Mouse (Mus musculus) heart, adult 2 months (tissue): ENCODE measurements around the gene Casc1. TPM values are rescaled to one million over a fixed set of nuclear protein-coding genes. Genes with fewer than 3 reads are reported as not detected.

Experiments used
- DNase-seq, 2 experiments: peaks; one replicate each; pipeline ENCODE4 v3.0.0; 2021
- H3K27ac ChIP-seq: fragments of 200-600 bp; 2 replicates; pipeline ENCODE4 v1.8.1; 2022
- H3K27me3 ChIP-seq: fragments of 200-500 bp; 2 replicates; pipeline ENCODE4 v1.6.1; 2012; ENCODE audit warnings: mild to moderate bottlenecking, low read length, inconsistent platforms, mixed read lengths; ENCODE audit not compliant: control insufficient read depth, insufficient read depth
- H3K36me3 ChIP-seq: fragments of 200-500 bp; 2 replicates; pipeline ENCODE4 v1.6.1; 2012; ENCODE audit warnings: low read length, inconsistent platforms; ENCODE audit not compliant: control insufficient read depth, insufficient read depth
- H3K4me1 ChIP-seq: fragments of 200-500 bp; 2 replicates; pipeline ENCODE4 v1.6.1; 2011; ENCODE audit warnings: low read length; ENCODE audit not compliant: control insufficient read depth, insufficient read depth
- H3K4me3 ChIP-seq: fragments of 200-600 bp; 2 replicates; pipeline ENCODE4 v1.8.1; 2022
- H3K79me2 ChIP-seq: fragments of 200-500 bp; replicated peaks from 2 replicates; pipeline ENCODE4 v1.6.1; 2012; ENCODE audit warnings: mild to moderate bottlenecking, inconsistent platforms, low read length, moderate library complexity, mixed read lengths; ENCODE audit not compliant: control insufficient read depth, insufficient read depth
- H3K9ac ChIP-seq: fragments of 200-500 bp; 2 replicates; pipeline ENCODE4 v1.6.1; 2012; ENCODE audit warnings: low read depth, mild to moderate bottlenecking, control low read depth, inconsistent platforms, low read length, mixed read lengths
- CTCF ChIP-seq: fragments of 200-600 bp; IDR thresholded peaks from 2 replicates; pipeline ENCODE4 v1.8.1; 2022; ENCODE audit warnings: antibody characterized with exemption, mild to moderate bottlenecking, moderate library complexity
- EP300 ChIP-seq: fragments of 200-500 bp; IDR thresholded peaks from 2 replicates; pipeline ENCODE4 v1.6.1; 2011; ENCODE audit warnings: low read depth, low read length, control low read depth; ENCODE audit not compliant: insufficient read depth
- POLR2A ChIP-seq: fragments of 200-500 bp; IDR thresholded peaks from 2 replicates; pipeline ENCODE4 v1.6.1; 2011; ENCODE audit warnings: mild to moderate bottlenecking, low read depth, low read length, control low read depth; ENCODE audit not compliant: insufficient read depth
- WGBS: fragments of 180-500 bp; shearing (Covaris S2); methylation state at CpG from one replicate; pipeline ENCODE4 v1.1.7; 2018; 5-methylcytosine and 5-hydroxymethylcytosine counted together
- intact Hi-C: fragments of 180-260 bp; cut with DNase I; formaldehyde crosslinking; loops from one replicate; pipeline ENCODE4 v1.15.1; 2025
- polyA plus RNA-seq: library from polyadenylated mRNA; depleted of rRNA; stranded (reverse); fragments of >200 nt; gene quantifications from 2 replicates; pipeline ENCODE4 v1.2.3, GENCODE M21; 2012
- total RNA-seq, 2 experiments: library from RNA; stranded (reverse); gene quantifications; 2 replicates each; pipeline ENCODE4 v1.2.3; 2021

The Casc1 gene
- total and polyA plus RNA-seq, 3 experiments = 0.86 to 1.4 (median 0.98) TPM

DNA sequence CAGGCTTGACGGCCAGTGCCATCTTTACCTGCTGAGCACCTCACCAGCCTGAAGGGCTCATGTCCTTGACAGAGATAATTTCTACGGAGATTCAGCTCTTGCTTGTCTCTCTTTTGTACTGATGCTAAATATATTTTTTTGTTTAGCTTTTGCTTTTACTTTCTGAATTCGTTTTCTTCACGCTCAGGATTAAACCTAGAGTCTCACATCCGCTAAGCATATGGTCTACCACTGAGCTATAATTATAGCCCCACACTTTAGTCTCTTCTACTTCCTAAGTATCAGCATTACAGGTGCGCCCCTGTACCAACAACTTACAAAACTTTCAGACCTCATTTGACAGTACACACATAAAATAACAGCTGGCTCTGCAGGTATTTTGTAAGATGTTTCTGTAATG, 24.6 kb upstream of the Casc1 start:
- TF ChIP-seq POLR2A (no peak), EP300 (no peak)
- peaks cover 6% of the 10 kb centered on the region for H3K36me3 ChIP-seq
- intact Hi-C loops = no loop called here
- no peaks in the 10 kb centered on the region for H3K27me3 ChIP-seq
- H3K27ac ChIP-seq = no peak overlapping the region
- DNase-seq = no peak
- no peak overlapping the region for H3K4me3 ChIP-seq
- H3K4me1 ChIP-seq = no peaks in the 10 kb centered on the region; the same call in 1 of the 2 replicates
- 75% methylated on average over 6 of the region's 6 CpGs for whole genome bisulfite sequencing
- peaks cover 2% of the 10 kb centered on the region for H3K79me2 ChIP-seq
- H3K9ac ChIP-seq = no peak overlapping the region

- intact Hi-C loops = no loop called here
- 92% methylated on average over 1 of the region's 1 CpGs for WGBS
- H3K36me3 ChIP-seq = peaks cover 6% of the 10 kb centered on the region
These were observed 23.6 kb upstream of the Casc1 start for GRCm38 (mm10) chr6:145234391-145234790.

DNA sequence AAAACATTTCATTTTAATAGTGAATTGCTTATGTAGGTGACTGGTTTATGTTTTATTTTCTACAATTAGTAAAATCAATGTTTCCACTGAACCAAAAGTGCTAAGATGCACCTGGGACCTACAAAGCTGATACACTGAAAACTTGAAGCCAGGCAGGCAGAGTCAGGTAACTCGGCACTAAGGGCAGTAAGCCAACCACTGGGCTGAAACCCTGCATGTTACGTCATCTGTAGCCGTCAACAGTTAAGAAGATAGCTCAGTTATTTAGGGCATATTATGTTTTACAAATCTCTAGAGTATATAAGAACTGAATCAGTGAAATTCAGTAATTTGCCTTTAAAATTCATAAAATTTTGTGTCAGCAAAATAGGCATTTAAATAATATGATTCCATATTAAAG, 15.5 kb upstream of the Casc1 start:
- no peak for TF ChIP-seq CTCF
- no peak for TF ChIP-seq POLR2A
- Histone ChIP-seq H3K4me1 (no peaks in the 10 kb centered on the region; the same call in 1 of the 2 replicates), H3K79me2 (no peaks in the 10 kb centered on the region), H3K9ac (no peak overlapping the region), H3K36me3 (no peaks in the 10 kb centered on the region), H3K27me3 (no peaks in the 10 kb centered on the region), H3K4me3 (no peak overlapping the region), H3K27ac (no peak overlapping the region)
- 68% methylated on average over 3 of the region's 3 CpGs for WGBS
- intact Hi-C loops = no loop called here
- DNase-seq = no peak

More at GRCm38 (mm10) chr6:145234391-145234790, 23.6 kb upstream of the Casc1 start:
- no peak overlapping the region for H3K4me3 ChIP-seq
- no peak for TF ChIP-seq CTCF
- TF ChIP-seq EP300 = no peak
- TF ChIP-seq POLR2A = no peak
- H3K27me3 ChIP-seq = no peaks in the 10 kb centered on the region
- DNase-seq = no peak
- H3K4me1 ChIP-seq = no peaks in the 10 kb centered on the region
- peaks cover 1% of the 10 kb centered on the region; the same call in 1 of the 2 replicates for H3K79me2 ChIP-seq
- no peak overlapping the region for H3K27ac ChIP-seq
- H3K9ac ChIP-seq = no peak overlapping the region

DNA sequence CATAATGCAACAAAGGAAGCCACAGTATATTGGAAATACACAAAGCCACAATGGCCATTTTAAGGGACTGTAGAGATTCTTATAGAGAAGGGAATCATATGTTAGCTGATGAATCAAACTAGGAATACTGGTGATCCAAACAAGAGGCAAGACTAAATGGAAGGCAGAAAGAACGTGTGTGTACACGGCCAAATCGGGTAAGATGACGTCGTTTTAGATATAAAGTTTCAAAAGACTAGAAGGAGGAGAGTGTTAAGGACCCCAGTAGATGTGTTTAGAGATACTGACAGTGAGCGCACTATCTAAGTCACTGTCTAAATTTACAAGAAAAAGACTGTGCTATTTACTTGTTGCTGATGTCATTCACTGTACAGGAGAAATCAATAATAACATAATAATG, 13.4 kb upstream of the Casc1 start:
- no peak for DNase-seq
- Histone ChIP-seq H3K9ac (no peak overlapping the region), H3K4me1 (no peaks in the 10 kb centered on the region; the same call in 1 of the 2 replicates), H3K79me2 (no peaks in the 10 kb centered on the region), H3K36me3 (no peaks in the 10 kb centered on the region; the same call in 1 of the 2 replicates), H3K27ac (no peak overlapping the region), H3K27me3 (no peaks in the 10 kb centered on the region), H3K4me3 (no peak overlapping the region)
- 88% methylated on average over 6 of the region's 6 CpGs for WGBS
- TF ChIP-seq CTCF (no peak), POLR2A (no peak), EP300 (no peak)
- intact Hi-C loops = no loop called here

DNA sequence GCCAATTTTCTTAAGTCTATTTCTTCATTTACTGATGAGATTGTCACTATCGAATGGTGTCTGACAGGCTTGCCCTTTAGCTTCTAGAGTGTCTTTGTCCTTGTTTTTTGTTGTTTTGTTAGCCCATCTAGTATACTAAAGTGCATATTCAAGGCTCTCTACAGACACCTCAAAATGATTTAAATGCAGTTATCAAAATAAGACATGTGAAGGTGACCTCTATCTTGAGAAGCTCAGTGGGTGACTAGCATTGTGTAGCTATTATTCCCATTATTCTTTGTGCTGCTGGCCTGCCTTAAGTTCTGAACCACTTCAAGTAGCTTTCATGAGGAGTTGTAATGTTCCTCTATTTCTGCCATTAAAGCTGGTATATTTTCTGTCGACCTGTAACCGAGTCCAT, 5.0 kb upstream of the Casc1 start:
- WGBS = 87% methylated on average over 3 of the region's 3 CpGs
- intact Hi-C loops = no loop called here
- Histone ChIP-seq H3K4me3 (no peak overlapping the region), H3K27me3 (no peaks in the 10 kb centered on the region), H3K27ac (no peak overlapping the region), H3K4me1 (no peaks in the 10 kb centered on the region), H3K36me3 (peaks cover 9% of the 10 kb centered on the region), H3K9ac (no peak overlapping the region), H3K79me2 (no peaks in the 10 kb centered on the region)
- TF ChIP-seq POLR2A = no peak
- DNase-seq = no peak

- TF ChIP-seq CTCF = no peak
- no peak for TF ChIP-seq POLR2A
- TF ChIP-seq EP300 = no peak
- Histone ChIP-seq H3K79me2 (no peaks in the 10 kb centered on the region), H3K27ac (no peak overlapping the region), H3K9ac (no peak overlapping the region), H3K4me1 (no peaks in the 10 kb centered on the region), H3K4me3 (no peak overlapping the region), H3K27me3 (no peaks in the 10 kb centered on the region), H3K36me3 (peaks cover 9% of the 10 kb centered on the region)
- intact Hi-C loops = no loop called here
- no peak for DNase-seq
- 83% methylated on average over 2 of the region's 2 CpGs for WGBS
These were observed 3.1 kb upstream of the Casc1 start for GRCm38 (mm10) chr6:145213916-145214315.
